Mouse (Mus musculus): ENCODE results near the gene Shank2. TPM values are rescaled to one million over a fixed set of nuclear protein-coding genes. Genes with fewer than 3 reads are reported as not detected.

Shank2 gene
- total RNA-seq, 2 experiments from 2014 or later, result 162 to 172 TPM

- DNase-seq (ENCODE audit: extremely low spot score in 1 of 2, low spot score in 2 of 2), result no peak
These were observed 415.5 kb downstream of the Shank2 start for GRCm38 (mm10) chr7:144417234-144417633.

DNA sequence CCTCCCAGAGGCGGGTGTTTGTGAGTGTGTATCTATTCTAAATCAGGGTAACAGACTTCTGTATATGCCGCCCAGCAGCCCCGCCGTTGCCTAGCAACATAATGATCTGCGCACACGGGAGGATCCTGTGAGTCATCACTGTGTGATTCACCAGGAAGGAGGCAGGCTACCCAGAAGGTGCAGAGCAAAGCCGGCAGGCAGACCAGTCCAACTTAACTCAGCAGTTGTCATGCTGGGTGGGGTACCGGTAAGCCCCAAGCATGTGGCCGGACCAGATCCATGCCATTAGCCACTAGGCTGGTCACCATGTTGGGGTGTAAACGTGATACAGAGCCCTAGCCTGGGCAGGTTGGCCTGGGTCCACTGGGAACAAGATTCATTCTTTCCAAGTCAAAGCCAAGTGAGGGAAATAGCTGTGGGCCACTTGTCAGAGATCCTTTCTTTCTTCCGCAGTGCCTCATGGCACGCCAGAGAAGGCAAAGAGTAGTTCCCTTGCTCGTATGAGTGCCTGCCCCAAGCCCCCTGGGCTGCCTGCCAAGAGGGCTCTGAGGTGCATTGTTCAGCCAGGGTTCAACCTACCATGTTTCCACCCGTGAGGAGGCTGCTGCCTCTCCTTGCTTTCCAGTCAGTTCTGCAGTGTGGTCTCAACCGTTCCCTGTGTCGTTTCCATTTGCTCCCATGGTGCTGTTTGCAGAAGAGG, 416.1 kb downstream of the Shank2 start:
- intact Hi-C loops (cut with DNase I), result loop anchor here (10.0 kb wide), 1 partner anchor 133 kb away; no protein-coding TSS in a partner anchor
- peak; percentile 82 to 87 for DNase-seq (ENCODE audit: extremely low spot score in 1 of 2, low spot score in 2 of 2)

More at GRCm38 (mm10) chr7:144417234-144417633, 415.5 kb downstream of the Shank2 start:
- intact Hi-C loops (cut with DNase I), result loop anchor here (10.0 kb wide), 1 partner anchor 132 kb away; no protein-coding TSS in a partner anchor

DNA sequence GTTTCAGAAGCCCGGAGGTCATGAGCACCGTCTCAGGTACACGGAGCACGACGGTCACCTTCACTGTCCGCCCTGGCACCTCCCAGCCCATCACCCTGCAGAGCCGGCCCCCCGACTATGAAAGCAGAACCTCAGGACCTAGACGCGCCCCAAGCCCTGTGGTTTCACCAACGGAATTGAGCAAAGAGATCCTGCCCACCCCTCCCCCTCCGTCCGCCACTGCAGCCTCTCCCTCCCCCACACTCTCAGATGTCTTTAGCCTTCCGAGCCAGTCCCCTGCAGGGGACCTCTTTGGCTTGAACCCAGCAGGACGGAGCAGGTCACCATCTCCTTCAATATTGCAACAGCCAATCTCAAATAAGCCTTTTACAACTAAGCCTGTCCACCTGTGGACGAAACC, 418.8 kb downstream of the Shank2 start:
- no peak for DNase-seq (ENCODE audit: extremely low spot score in 1 of 2, low spot score in 2 of 2)
- intact Hi-C loops (cut with DNase I), result no loop called here

DNA sequence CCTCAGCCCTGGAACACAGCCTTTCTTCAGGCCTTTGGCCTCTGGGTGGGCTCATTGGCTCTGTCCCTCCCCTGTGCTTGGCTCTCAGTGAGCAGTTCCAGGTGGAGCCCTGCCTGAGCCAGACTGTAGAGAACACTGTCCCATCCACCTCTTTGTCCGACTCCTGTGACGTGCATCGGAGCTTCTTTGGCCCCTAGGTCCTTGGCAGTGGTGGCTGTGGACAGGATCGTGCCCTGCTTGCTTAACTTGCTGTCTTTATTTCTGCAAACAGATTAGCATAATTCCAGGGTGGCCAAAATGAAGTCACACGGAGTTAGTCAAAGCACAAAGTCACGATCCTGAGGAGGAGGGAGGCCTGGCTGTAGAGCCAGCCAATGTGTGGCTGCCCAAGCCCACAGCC, 419.8 kb downstream of the Shank2 start:
- intact Hi-C loops (cut with DNase I), result no loop called here
- DNase-seq (ENCODE audit: extremely low spot score in 1 of 2, low spot score in 2 of 2), result no peak

- peak; percentile 64 to 71 for DNase-seq (ENCODE audit: extremely low spot score in 1 of 2, low spot score in 2 of 2)
- intact Hi-C loops (cut with DNase I), result loop anchor here (2.0 to 5.0 kb wide), 2 partner anchors 209 to 344 kb away; no protein-coding TSS in a partner anchor
These were observed 424.2 kb downstream of the Shank2 start for GRCm38 (mm10) chr7:144425953-144426352.

- DNase-seq (ENCODE audit: extremely low spot score in 1 of 2, low spot score in 2 of 2), result no peak
- intact Hi-C loops (cut with DNase I), result loop anchor here (2.0 to 5.0 kb wide), 2 partner anchors 210 to 344 kb away; no protein-coding TSS in a partner anchor
These were observed 424.9 kb downstream of the Shank2 start for GRCm38 (mm10) chr7:144426594-144426993.

GRCm38 (mm10) chr7:144427460-144427859, 425.7 kb downstream of the Shank2 start:
- intact Hi-C loops (cut with DNase I), result loop anchor here (2.0 to 5.0 kb wide), 2 partner anchors 211 to 345 kb away; no protein-coding TSS in a partner anchor
- no peak for DNase-seq (ENCODE audit: extremely low spot score in 1 of 2, low spot score in 2 of 2)

- DNase-seq (ENCODE audit: extremely low spot score in 1 of 2, low spot score in 2 of 2), result no peak
- intact Hi-C loops (cut with DNase I), result no loop called here
These were observed 431.2 kb downstream of the Shank2 start for GRCm38 (mm10) chr7:144432920-144433319.

DNA sequence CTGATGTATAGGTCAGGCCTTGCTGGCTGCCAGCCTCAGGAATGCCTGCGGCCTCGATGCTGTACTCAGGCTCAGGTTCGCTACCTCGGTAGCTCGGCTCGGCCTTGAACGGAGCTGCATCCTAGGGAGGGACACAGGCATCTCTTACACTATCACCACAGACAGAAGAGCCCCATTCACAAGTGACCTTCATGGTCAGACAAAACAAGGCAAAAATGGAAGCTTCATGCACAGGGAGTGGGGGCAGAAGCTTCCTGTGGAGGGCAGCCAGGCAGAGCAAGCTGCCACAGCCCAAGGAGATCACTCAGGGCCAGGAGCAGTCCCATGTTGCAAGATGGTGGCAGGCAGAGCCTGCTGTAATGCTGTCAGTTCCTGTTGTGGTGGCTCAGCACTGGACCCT, 437.1 kb downstream of the Shank2 start:
- intact Hi-C loops (cut with DNase I), result no loop called here
- no peak for DNase-seq (ENCODE audit: extremely low spot score in 1 of 2, low spot score in 2 of 2)

- no peak for DNase-seq (ENCODE audit: extremely low spot score in 1 of 2, low spot score in 2 of 2)
- intact Hi-C loops (cut with DNase I), result no loop called here
These were observed 439.7 kb downstream of the Shank2 start for GRCm38 (mm10) chr7:144441466-144441865.

DNA sequence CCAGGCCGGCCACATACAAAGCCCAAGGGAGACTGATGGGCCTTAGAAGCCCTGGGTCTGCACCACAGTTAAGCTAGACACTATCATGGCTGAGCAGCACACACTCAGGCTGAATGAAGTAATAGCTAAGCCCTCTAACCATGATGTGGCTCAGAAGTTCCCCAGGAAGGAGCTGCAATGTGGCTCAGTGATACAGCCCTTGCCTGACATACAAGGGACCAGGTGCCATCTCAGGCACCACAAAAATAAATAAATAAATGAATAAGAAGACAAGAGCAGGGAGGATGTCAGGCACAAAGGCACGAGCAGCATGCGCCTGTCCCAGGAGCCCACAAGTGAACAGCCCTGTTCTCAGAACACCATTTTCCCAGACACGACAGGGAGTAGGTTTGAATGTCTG, 440.2 kb downstream of the Shank2 start:
- no peak for DNase-seq (ENCODE audit: extremely low spot score in 1 of 2, low spot score in 2 of 2)
- intact Hi-C loops (cut with DNase I), result no loop called here

DNA sequence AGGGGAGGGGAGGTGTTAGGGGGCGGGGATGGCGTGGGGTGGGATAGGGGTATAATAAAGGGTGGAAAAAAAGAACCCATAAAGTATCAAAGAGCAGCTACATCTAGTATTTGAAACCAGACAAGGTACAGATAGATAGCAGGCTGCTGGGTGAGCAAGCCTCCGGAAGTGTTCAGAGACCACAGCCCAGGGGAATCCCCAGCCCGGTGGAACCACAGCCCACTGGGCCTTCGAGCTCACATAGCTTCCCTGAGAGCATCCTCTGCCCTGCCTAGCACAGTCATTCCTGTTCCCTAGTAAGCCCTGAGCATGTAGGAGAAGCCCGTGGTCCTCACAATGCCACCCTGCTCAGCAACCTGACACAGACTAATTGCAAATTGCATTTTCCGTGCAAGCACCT, 443.1 kb downstream of the Shank2 start:
- no peak for DNase-seq (ENCODE audit: extremely low spot score in 1 of 2, low spot score in 2 of 2)
- intact Hi-C loops (cut with DNase I), result no loop called here

DNA sequence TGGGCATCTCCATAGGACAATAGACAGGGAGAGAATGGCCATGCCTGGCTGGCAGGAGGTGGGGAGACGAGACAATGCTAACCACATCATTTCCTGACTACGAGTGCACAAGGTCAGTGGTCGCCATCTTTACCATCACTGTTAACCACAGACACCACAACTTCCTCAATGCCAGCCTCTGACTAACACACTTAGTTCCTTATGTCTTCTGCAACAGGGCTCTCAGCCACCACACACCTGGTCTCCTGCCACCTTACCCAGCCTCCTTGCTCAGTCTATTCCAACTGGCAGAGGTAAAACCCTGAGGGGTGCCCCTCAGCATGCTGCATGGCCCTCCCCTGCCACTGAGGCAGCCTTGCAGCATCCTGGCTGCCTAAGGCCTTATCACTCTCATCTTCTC, 445.4 kb downstream of the Shank2 start:
- intact Hi-C loops (cut with DNase I), result no loop called here

DNA sequence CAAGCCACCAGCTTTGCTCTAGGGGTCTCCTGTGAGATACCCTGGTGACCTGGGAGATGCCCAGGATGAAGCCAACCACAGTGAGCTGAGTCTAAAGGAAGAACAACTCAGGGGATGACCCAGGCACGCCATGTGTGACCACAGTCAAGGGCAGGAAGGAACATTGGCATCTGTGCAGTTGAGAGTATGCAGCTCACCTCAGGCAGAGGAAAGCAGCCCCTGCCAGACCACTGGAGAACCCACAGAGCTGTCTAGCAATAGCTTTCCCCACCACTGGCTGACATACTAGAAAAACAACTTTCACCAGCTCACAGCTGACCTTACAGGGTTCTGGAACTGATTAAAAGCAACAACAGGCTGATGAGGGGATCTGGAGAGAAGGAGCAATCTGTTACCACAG, 446.5 kb downstream of the Shank2 start:
- intact Hi-C loops (cut with DNase I), result no loop called here
- no peak for DNase-seq (ENCODE audit: extremely low spot score in 1 of 2, low spot score in 2 of 2)

More for the DNA sequence above, 445.4 kb downstream of the Shank2 start:
- no peak for DNase-seq (ENCODE audit: extremely low spot score in 1 of 2, low spot score in 2 of 2)

GRCm38 (mm10) chr7:144449637-144450570, 448.2 kb downstream of the Shank2 start:
- DNase-seq (ENCODE audit: extremely low spot score in 1 of 2, low spot score in 2 of 2), result peak; percentile 84 to 88
- intact Hi-C loops (cut with DNase I), result no loop called here

- intact Hi-C loops (cut with DNase I), result no loop called here
- DNase-seq (ENCODE audit: extremely low spot score in 1 of 2, low spot score in 2 of 2), result no peak
These were observed 448.9 kb downstream of the Shank2 start for GRCm38 (mm10) chr7:144450661-144451060.

DNA sequence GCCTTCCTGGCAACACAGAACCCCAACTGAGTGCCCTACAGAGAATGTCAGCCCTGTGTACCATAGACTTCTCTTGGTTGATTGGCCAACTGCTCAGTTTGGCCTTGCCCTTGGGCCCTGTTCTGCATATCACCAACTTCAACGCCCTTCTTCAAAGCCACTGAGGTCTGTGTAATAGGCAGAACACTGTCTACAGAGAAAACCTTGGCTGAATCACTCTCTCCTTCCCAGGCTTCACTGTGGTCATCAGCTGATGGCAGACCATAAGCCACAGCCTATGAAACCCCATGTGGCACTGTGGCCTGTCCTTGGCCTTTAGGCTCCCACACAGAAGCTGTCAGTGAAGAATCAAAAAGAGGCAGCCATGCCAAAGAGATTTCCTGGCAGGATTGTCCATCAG, 457.2 kb downstream of the Shank2 start:
- DNase-seq (ENCODE audit: extremely low spot score in 1 of 2, low spot score in 2 of 2), result no peak
- intact Hi-C loops (cut with DNase I), result no loop called here

- intact Hi-C loops (cut with DNase I), result no loop called here
- no peak for DNase-seq (ENCODE audit: extremely low spot score in 1 of 2, low spot score in 2 of 2)
These were observed 459.6 kb downstream of the Shank2 start for GRCm38 (mm10) chr7:144461246-144461902.

GRCm38 (mm10) chr7:144462577-144462976, 460.8 kb downstream of the Shank2 start:
- DNase-seq (ENCODE audit: extremely low spot score in 1 of 2, low spot score in 2 of 2), result no peak
- intact Hi-C loops (cut with DNase I), result no loop called here

Measured in left cerebral cortex, postnatal 10 days (tissue).